Mouse (Mus musculus) midbrain, postnatal 0 days (tissue): ENCODE results near the gene B3gnt8. TPM values are rescaled to one million over a fixed set of nuclear protein-coding genes. Genes with fewer than 3 reads are reported as not detected.

Source experiments
- ATAC-seq: fragments of 200-750 bp; cut with Nextera tagmentation; 2 replicates; pipeline ENCODE4 v1.8.0; 2017; ENCODE audit warnings: moderate number of reproducible peaks, mild to moderate bottlenecking, moderate TSS enrichment, moderate library complexity; ENCODE audit not compliant: low FRiP score
- DNase-seq: peaks from one replicate; pipeline ENCODE4 v3.0.0-alpha.2; 2015; ENCODE audit warnings: low spot score
- H3K27ac ChIP-seq: fragments of 300-500 bp; sonication (generic); 2 replicates; pipeline ENCODE4 v1.5.1; 2014; ENCODE audit warnings: low read depth, mild to moderate bottlenecking, low read length, mixed read lengths
- H3K27me3 ChIP-seq: fragments of 300-500 bp; sonication (generic); 2 replicates; pipeline ENCODE4 v1.6.1; 2014; ENCODE audit warnings: low read length, control low read depth, mixed read lengths; ENCODE audit not compliant: insufficient read depth
- H3K36me3 ChIP-seq: fragments of 300-500 bp; sonication (generic); 2 replicates; pipeline ENCODE4 v1.6.1; 2014; ENCODE audit warnings: low read length, control low read depth, mixed read lengths; ENCODE audit not compliant: insufficient read depth
- H3K4me1 ChIP-seq: fragments of 300-500 bp; sonication (generic); 2 replicates; pipeline ENCODE4 v1.6.1; 2014; ENCODE audit warnings: mild to moderate bottlenecking, control low read depth, antibody characterized with exemption, low read length, mixed read lengths; ENCODE audit not compliant: insufficient read depth
- H3K4me2 ChIP-seq: fragments of 300-500 bp; sonication (generic); 2 replicates; pipeline ENCODE4 v1.6.1; 2014; ENCODE audit warnings: low read depth, mild to moderate bottlenecking, low read length, mixed read lengths; ENCODE audit not compliant: poor library complexity, severe bottlenecking
- H3K4me3 ChIP-seq: fragments of 300-500 bp; sonication (generic); 2 replicates; pipeline ENCODE4 v1.5.1; 2014; ENCODE audit warnings: low read depth, mild to moderate bottlenecking, low read length, moderate library complexity
- H3K9ac ChIP-seq: fragments of 300-500 bp; sonication (generic); replicated peaks from 2 replicates; pipeline ENCODE4 v1.6.1; 2014; ENCODE audit warnings: mild to moderate bottlenecking, low read length, moderate library complexity, mixed read lengths; ENCODE audit not compliant: poor library complexity, severe bottlenecking
- H3K9me3 ChIP-seq: fragments of 300-500 bp; sonication (generic); 2 replicates; pipeline ENCODE4 v1.6.1; 2016; ENCODE audit warnings: low read length, control low read depth
- CTCF ChIP-seq: IDR thresholded peaks from 2 replicates; pipeline ENCODE4 v1.5.1; 2016; ENCODE audit warnings: antibody characterized with exemption, mild to moderate bottlenecking
- WGBS: fragments of 180-500 bp; shearing (Covaris S2); extraction: QIAGEN DNeasy Blood & Tissue Kit; methylation state at CpG from one replicate; pipeline ENCODE4 v1.1.7; 2014; 5-methylcytosine and 5-hydroxymethylcytosine counted together
- polyA plus RNA-seq: library from polyadenylated mRNA; unstranded; fragments of >200 nt; fragmentation: Nextera tagmentation; extraction: Ambion mirVana; gene quantifications from 2 replicates; pipeline ENCODE4 v1.2.1, GENCODE M21; 2015
- total RNA-seq: library from RNA; depleted of rRNA; stranded (reverse); fragments of >200 nt; gene quantifications from 2 replicates; pipeline ENCODE4 v1.2.3, GENCODE M21; 2014

B3gnt8 gene
- total and polyA plus RNA-seq, 2 experiments from 2014 or later, result 0.62 to 1.4 TPM

- no peak for ATAC-seq
- WGBS, result 58% methylated on average over 4 of the region's 4 CpGs
Measured at GRCm38 (mm10) chr7:25672442-25672841, 46.0 kb downstream of the B3gnt8 start.

DNA sequence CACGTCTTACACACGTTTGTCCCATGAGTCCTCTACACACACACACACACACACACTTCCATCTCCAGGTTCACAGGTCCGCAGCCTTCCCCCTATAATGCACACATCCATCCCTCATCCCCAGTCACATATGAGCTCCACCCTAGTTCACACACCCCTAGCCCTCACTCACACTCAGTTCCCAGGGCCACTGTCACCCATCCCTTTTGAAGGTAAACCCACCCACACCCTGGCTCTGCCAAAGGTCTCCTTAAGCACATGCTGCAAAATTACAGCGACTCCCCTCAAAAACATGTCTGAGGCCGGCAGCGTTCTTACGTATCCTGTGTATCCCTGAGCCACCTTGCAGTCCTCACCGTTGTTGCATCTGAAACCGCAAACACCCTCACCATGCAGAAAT is 47.8 kb downstream of the B3gnt8 start:
- no peak for DNase-seq
- no peak for TF ChIP-seq CTCF
- Histone ChIP-seq H3K36me3 (peaks cover 3% of the 10 kb centered on the region), H3K27ac (peak overlapping the region; percentile 55; the same call in 1 of the 2 replicates), H3K27me3 (0 out of 2 replicates have a peak, but pooled peaks cover 5% of the 10 kb centered on the region), H3K4me1 (no peaks in the 10 kb centered on the region), H3K4me3 (peak overlapping the region; percentile 57), H3K9ac (peak overlapping the region; percentile 75), H3K9me3 (no peaks in the 10 kb centered on the region), H3K4me2 (peak overlapping the region; percentile 77)
- 22% methylated on average over 9 of the region's 9 CpGs for WGBS
- peak; percentile 31; the same call in 1 of the 2 replicates for ATAC-seq

More at GRCm38 (mm10) chr7:25672442-25672841, 46.0 kb downstream of the B3gnt8 start:
- Histone ChIP-seq H3K4me3 (no peak overlapping the region), H3K27ac (no peak overlapping the region), H3K36me3 (peaks cover 21% of the 10 kb centered on the region), H3K9ac (no peak overlapping the region), H3K4me2 (no peak overlapping the region), H3K4me1 (no peaks in the 10 kb centered on the region), H3K27me3 (0 out of 2 replicates have a peak, but pooled peaks cover 5% of the 10 kb centered on the region), H3K9me3 (no peaks in the 10 kb centered on the region)
- no peak for DNase-seq
- TF ChIP-seq CTCF, result 0 out of 2 replicates have a peak, but pooled peaks have one; percentile 21

DNA sequence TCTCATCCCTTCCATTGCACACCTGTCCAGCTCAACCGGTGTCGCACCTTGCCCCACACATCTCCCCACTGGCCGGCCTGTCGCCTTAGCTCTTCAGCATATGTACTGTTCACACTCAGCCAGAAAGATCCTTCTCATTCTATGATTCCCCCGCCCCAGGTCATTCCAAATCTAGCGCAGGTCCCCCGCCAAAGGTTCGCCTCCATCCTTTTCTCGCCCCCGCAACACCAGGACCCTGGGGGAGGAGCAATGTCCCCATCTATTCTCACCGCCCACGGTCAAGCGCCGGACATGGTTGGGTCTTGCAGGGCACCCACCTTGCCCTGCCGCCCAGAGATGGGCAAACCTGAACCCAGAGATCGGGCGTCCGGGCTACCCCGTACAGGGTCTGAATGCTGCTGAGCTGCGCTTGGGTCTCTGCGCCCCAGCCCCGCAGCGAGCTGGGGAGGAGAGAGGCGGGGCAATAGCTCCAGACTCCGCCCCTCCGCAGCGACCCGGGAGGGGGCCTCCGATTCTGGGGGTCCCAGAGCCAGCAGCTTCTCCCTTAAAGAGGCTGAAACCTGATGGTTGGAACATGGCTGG is 48.4 kb downstream of the B3gnt8 start, which contains the start of gene Tmem91:
Gene Tmem91 (minus strand): TSS at position 448 of the 582 bp plus-strand sequence.
- Histone ChIP-seq H3K27me3 (0 out of 2 replicates have a peak, but pooled peaks cover 5% of the 10 kb centered on the region), H3K9ac (peak within 1 kb of the TSS; percentile 75), H3K4me1 (no peaks in the 10 kb centered on the region), H3K27ac (peak within 1 kb of the TSS; percentile 55; the same call in 1 of the 2 replicates), H3K36me3 (no peaks in the 10 kb centered on the region; the same call in 1 of the 2 replicates), H3K9me3 (no peaks in the 10 kb centered on the region), H3K4me2 (peak within 1 kb of the TSS; percentile 77), H3K4me3 (peak within 1 kb of the TSS; percentile 57)
- TF ChIP-seq CTCF, result no peak
- peak; percentile 75 for ATAC-seq
- no peak for DNase-seq
- 2% methylated on average over 29 of the region's 29 CpGs for WGBS

DNA sequence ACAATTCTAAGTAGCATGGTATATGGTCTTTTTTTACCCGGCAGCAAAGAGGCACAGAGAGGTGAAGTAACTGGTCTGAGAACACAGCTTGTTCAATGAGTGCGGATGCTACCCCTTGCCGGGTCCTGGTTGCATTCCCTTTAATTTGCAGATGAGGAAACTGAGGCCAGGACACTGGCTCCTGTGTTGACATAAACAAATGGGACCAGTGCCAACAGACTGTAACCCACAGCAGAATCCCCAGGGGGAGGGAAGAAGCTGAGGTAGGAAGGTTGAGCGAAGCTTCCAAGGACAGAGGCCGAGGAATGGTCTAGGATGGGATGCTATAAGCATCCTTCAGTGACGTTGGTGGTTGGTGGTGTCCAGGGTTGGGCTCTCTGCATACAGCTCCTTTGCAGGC is 49.0 kb downstream of the B3gnt8 start:
- no peaks in the 10 kb centered on the region for H3K4me1 ChIP-seq
- H3K4me2 ChIP-seq, result peak overlapping the region; percentile 77
- ATAC-seq (peak; percentile 8; the same call in 1 of the 2 replicates), DNase-seq (no peak)
- 0 out of 2 replicates have a peak, but pooled peaks cover 5% of the 10 kb centered on the region for H3K27me3 ChIP-seq
- TF ChIP-seq CTCF, result no peak
- no peak overlapping the region for H3K27ac ChIP-seq
- no peaks in the 10 kb centered on the region for H3K9me3 ChIP-seq
- peak overlapping the region; percentile 57 for H3K4me3 ChIP-seq
- WGBS, result 51% methylated on average over 6 of the region's 6 CpGs
- peak overlapping the region; percentile 75 for H3K9ac ChIP-seq
- no peaks in the 10 kb centered on the region; the same call in 1 of the 2 replicates for H3K36me3 ChIP-seq

DNA sequence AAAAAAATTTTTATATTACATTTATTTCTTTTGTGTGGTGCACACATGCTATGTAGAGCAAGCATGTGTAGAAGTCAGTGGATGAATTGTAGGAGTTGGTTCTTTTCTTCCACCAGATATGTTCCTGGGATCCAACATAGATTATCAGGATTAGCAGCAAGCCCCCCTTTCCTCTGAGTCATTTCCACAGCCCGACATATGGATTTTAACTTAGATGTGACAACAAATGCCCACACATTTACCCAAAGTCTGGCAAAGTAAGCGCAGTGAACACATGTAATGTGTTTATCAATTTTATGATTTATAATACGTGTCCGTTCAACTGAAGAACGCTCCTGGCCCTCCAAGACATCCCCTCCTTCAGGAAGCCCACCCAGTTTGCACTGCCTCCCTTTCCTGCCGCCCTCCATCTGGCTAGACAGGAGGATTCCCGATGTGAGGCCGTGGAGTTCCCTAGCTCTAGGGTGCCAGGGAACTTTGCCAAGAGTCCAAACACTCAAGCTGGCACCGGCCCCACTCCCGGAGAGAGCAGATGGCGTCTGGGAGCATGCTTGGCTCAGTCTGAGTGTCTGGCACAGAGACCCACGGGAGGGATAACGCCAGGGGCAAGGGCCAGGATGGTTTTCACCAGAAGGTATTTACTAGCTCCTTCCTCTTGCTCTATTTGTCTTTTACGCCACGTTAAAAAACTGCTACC is 49.8 kb downstream of the B3gnt8 start:
- no peak overlapping the region for H3K9ac ChIP-seq
- no peak overlapping the region for H3K4me2 ChIP-seq
- H3K4me1 ChIP-seq, result no peaks in the 10 kb centered on the region
- no peaks in the 10 kb centered on the region for H3K36me3 ChIP-seq
- no peak for ATAC-seq
- TF ChIP-seq CTCF, result no peak
- no peak overlapping the region for H3K4me3 ChIP-seq
- no peaks in the 10 kb centered on the region for H3K9me3 ChIP-seq
- peak; percentile 92 for DNase-seq
- H3K27me3 ChIP-seq, result 0 out of 2 replicates have a peak, but pooled peaks cover 5% of the 10 kb centered on the region
- no peak overlapping the region for H3K27ac ChIP-seq
- 43% methylated on average over 15 of the region's 15 CpGs for WGBS

GRCm38 (mm10) chr7:25677013-25677412 is 50.6 kb downstream of the B3gnt8 start:
- no peak for ATAC-seq
- H3K9ac ChIP-seq, result no peak overlapping the region
- H3K4me1 ChIP-seq, result no peaks in the 10 kb centered on the region; the same call in 1 of the 2 replicates
- DNase-seq, result no peak
- WGBS, result 88% methylated on average over 7 of the region's 7 CpGs
- no peak overlapping the region for H3K4me2 ChIP-seq
- no peak overlapping the region for H3K4me3 ChIP-seq
- no peak overlapping the region for H3K27ac ChIP-seq
- 0 out of 2 replicates have a peak, but pooled peaks cover 5% of the 10 kb centered on the region for H3K27me3 ChIP-seq
- no peaks in the 10 kb centered on the region for H3K9me3 ChIP-seq
- TF ChIP-seq CTCF, result no peak
- H3K36me3 ChIP-seq, result no peaks in the 10 kb centered on the region
